Mouse (Mus musculus) kidney, adult 11 months (tissue): ENCODE results near the gene Tnk2.
A peak's percentile ranks its signal among the peaks of the same experiment; 100 is the strongest.

Source experiments
- DNase-seq: peaks from one replicate; pipeline ENCODE4 v3.0.0; 2022

Gene Tnk2

DNA sequence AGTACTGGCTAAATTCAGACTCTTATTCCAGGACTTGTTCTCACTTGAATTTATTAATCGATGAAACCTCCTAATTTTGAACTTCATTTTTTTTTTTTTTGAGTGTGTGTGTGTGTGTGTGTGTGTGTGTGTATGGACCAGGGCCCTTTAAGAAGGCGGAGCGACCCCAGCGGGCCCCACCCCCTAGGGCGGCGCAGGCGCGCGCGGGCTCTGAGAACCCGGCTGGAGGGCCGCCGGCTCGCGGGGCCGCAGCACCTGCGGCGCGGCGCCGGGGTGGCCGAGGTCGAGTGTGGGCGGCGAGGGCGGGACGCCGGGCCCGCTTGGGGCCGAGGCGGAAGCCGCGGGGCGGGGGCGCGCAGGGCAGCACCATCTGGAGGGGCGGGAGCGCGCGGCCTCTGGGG, at the start of gene Tnk2:
Tnk2 (plus strand) TSS at position 214 of the 401 bp plus-strand sequence.
- peak; percentile 89 for DNase-seq

DNA sequence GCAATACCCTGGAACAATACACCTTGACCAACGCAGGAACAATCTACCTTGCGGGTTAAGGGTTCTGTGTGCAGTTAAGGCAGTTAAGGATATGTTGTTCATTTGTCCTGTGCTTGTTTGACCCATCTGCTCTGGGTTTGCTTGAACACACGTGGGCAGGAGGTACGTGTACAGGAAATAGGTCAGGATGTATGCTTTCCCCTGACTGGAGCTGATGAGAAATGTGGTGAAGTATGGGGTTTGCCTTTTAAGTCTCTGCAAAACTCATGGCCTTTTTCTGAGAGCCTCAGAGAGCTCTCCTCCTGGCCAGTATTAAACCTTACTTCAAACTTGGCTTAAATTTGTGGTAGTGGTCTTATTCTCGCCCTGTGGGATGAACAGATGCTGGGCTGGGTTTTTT, 49.8 kb upstream of the Tnk2 start:
- DNase-seq: no peak

DNA sequence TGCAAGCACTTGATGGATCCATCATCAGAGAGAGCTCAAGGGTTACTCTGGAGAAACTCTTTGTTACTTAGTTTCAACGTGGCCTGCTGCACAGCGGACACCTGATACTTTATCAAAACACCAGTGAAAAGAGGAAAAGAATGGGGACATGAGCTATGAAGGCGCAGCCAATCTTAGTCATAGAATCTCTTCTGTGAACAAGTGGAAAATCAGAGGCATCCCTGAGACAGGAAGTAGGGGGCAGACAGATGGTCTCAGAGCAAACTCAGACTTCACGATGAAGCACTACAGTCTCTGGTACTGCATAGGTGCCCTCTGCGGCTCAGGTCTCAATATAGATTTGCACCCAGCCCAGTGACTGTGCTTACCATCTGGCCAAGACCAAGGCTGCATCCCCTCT, 49.0 kb upstream of the Tnk2 start:
- DNase-seq: no peak

DNA sequence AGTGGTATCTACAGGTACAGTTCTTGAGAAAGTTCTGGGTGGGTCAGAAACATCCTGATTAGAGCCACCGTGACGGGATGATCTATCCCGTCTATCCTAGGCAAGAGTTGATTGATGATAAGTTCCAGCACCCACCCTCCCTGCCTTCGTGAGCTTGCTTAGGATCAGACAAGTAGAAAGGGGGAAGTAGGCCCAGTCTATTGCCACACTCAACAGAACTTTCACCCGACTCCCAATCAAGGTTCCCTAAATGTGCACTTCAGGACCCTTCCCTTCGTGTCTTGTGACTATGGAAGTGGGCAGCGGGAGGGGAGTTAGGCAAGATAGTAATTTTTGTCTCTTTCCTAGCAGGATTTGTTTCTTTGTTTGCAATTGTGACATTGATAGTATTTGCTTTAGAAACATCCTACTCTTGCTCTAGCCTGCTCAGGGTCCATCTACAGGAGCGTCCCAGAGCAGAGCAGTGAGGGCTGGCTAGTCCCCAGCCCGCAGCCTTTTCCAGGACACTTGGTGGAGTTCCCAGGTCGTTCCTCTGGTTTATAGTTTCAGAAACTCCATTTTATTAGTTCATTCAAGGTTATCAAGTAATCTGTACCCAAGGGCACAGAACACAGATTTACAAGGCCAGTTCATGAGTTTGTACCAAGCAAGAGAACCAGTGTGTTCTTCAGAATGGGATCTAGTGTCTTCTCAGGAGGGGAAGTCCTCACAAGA, 48.4 kb upstream of the Tnk2 start:
- DNase-seq: no peak

DNA sequence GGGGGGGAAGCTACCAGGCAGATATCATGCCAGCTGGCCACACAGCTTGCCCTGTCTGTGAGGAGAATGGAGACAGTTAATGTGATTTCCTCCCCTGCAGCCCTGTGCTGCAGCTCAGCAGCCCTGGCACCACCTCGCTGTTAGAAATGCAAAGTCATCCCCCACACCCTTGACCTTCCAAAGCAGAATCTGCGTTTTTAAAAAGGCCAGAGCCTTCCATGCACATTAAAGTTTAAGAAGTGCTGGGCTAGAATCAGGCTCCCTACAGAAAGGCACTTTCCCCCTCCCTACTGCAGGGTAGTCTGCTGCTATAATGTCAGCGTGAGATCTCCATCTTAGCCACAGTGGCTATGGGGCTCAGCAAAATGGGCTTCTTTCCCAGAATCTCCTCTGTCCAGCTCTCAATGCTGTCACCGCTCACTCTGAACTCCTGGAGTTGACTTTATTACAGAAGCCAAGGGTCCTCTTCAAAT, 45.7 kb upstream of the Tnk2 start:
- DNase-seq: no peak

DNA sequence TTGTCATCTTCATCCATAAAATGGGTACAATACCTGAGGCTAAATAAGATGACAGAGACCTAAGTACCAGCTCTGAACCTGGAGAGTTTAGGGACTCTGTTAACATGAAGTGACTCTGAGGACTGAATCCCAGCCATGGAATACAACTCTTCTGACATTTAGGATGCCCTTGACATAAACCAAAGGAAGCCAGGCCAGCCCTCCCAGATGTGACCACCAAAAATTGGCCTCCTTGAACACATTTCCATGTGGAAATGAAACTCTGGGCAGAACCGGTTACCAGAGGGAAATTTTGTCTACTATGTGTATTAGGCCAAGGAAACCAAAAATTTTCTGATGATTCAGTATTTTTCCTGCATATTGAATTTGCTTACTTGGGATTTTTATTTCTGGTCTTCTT, 44.5 kb upstream of the Tnk2 start:
- DNase-seq: no peak

DNA sequence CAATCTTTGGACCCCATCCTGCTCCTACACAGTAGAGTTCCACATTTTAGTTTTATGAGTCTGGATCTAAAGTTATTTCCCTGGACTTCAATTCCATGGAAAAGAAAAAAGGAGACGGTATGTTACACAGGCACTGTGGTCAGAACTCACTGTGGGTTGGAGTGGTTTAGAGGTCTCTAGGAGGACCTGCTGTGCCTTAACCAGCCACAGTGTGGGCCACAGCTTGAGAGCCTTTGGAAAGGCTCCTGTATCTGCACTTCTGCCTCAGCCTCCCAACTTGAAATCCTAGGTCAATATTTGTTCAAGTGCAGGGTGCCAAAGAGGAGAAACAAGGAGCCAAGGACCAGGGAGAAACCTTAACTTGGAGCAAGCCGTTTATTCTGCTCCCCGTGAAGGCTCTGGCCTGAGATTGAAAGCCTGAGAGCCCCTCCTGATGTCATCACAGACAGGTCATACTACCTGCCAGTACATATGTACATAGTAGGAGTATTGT, 41.4 kb upstream of the Tnk2 start:
- no peak for DNase-seq

DNA sequence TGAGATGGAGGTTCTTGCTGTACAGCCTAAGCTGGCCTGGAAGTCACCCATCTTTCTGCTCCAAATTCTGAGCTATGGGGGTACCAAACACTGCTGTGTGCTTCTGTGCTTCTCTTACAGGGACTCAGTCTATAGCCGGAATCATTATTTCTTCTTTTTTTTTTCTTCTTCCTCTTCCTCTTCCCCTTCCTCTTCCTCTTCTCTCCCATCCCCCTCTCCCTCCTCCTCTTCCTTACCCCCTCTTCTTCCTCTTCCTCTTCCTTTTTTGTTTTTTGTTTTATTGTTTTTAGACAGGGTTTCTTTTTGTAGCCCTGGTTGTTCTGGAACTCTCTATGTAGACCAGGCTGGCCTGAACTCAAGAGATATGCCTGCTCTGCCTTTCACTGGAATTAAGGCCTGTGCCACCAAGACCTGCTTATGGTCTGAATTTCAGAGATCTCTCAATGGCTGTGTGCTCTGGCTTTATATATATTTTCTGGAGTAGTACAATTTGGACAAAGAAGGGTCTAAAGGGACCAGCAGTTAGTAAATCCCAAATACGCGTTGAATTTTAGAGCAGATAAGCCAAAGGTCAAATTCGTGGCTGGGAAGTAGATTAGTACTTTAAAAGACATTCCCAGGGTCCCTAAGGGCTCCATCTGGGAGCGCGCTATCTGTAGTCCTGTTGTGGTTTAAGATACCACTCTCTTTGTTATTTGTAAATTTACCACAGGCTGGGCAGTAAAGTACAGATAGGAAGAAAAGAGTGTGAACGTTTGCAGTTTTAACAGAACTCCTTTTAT, 35.9 kb upstream of the Tnk2 start:
- DNase-seq: no peak

DNA sequence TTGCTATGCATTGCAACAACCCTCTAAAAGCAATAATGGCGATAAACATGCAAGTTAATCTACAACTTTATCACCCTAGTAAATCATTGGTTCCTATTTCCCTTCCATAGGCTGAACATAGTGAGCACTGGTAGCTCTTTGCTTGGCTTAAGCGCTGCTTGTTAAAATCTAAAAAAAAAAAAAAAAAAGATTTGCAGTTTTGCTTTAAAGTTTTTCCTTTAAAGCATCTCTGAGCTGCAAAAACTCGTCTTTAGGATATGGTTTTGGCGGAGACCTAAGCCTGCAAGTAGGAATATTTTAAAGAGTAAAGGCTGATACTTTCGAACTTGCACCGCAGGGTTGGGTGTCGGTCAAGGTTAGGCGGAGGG, 35.3 kb upstream of the Tnk2 start:
- DNase-seq: no peak

DNA sequence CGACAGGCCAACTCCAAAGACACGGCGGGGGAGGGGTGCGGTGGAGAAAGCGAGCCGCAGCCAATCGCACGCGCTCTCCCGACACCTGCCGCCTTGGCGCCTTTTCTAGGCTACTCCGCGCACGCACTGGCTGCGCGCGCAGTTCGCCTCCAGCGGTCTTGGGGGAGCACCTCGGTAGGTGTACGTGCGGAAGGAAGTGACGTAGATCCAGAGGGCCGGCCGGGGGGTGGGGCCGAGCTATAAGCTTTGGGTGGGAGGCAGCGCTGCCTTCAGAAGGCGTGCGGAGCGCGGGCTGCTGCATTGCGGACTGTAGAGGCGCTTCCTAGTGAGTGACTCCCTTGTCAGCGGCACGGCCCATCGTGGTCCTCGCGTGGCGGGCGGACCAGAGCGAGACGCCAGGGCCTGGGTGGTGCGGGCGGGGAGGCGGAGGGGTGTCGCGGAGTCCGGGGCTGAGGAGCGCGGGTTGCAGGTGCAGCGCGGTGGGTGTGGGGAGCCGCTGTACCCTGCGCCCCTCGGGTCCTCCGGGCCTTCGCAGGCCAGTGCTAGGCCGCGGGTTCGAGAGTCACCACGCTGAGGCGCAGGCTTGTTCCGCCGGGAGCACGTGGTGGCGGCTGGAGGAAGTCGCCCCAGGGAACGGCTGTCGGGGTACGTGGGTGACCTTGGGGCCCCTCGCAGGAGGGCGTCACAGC, 34.8 kb upstream of the Tnk2 start, which contains the start of gene Tfrc:
Tfrc (plus strand) TSS at position 209 of the 689 bp plus-strand sequence.
- peak; percentile 99 for DNase-seq

DNA sequence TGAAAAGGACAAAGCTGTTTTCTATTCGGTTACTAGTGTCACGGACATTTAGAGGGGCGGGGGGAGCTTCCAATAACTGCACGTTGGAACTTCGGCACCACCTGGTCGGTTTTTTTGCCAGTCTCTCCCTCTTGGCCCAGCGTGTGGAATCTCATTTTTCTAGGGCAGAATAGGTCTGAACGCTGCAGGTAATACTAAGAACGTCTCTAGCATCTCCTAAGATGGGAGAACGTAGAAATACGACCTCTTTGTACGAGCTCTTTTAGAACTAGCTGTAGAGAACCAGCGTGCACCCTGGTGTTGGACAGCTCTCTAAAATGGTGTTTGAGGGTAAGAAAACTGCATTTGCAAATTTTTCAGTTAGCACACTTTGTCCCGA, 34.3 kb upstream of the Tnk2 start:
- no peak for DNase-seq

DNA sequence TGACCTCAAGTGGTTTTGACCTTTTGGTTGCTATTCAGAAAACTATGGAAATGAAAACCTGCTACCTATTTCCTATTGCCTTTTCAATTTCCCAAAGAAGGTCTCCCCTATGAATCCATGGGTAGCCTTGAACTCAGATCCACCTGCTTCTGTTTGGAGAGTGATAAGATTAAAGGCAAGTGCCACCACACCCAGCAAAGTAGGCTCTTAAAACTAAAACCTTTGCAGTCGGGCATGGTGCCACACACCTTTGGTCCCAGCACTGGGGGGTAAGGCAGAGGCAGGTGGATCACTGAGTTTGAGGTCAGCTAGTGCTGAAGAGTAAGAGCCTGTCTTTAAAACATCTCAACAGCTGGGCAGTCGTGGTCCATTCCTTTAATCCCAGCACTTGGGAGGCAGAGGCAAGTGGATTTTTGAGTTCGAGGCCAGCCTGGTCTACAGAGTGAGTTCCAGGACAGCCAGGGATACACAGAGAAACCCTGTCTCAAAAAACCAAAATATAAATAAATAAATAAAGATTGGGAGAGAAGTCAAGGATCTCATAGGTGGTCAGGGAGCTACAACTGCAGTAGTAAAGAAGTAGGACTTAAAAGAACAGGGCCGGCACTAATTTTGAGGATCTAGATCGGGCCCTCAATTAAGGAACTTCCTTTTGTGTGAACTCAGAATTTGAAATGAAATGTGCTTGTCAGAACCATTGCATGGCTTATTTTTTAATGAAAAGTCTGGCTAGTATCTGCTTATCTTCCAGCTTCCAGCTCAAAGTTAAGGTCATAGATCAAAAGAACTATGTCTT, 33.0 kb upstream of the Tnk2 start:
- peak; percentile 58 for DNase-seq

DNA sequence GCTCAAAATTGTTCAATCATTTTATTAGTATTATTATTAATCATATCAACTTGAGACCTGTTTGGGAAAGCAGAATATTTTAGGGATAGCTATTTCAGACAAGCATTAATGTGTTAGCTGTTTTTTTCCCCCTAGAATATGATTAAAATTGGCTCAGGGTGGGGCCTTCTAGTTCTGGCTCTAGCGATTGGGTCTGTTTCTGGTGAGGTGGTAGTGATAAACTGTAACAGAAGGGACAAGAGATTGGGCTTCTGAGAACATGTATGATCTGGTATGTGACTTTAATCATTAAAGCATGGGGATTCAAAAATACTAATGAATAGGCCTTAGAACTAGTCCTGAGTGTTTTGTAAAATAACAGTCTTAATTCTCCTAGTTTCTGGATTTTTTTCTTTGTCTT, 31.6 kb upstream of the Tnk2 start:
- no peak for DNase-seq

DNA sequence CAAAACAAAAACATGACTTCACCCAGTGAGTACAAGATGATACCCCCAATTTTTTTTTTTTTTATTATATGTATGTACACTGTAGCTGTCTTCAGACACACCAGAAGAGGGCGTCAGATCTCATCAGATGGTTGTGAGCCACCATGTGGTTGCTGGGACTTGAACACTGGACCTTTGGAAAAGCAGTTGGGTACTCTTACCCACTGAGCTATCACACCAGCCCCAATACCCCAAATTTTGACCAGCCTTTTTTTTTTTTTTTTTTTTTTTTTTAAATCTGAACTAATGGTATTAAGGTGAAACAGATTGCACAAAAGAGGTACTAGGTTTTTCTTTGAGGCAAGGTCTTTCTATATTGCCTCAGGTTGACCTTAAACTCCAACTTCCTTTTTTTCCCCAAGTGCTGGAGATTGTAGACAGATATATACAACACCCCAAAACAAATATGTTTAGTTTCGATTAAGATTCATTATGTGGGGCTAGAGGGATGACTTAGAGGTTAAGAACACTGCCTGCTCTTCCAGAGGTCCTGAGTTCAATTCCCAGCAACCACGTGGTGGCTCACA, 30.3 kb upstream of the Tnk2 start:
- no peak for DNase-seq

DNA sequence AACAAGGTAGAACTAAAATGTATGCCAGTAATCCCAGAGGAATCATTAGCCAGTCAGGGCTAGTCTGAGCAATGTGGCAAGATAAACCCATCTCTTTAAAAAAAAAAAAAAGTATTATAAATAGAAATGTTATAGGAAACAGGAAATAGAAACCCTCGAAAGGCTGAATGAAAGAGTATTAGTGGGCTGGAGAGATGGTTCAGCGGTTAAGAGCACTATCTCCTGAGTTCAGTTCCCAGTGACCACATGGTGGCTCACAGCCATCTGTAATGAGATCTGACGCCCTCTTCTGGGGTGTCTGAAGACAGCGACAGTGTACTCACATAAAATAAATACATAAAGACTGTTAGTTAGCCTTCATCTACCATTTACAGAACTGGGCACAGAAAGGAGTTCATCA, 29.6 kb upstream of the Tnk2 start:
- no peak for DNase-seq

DNA sequence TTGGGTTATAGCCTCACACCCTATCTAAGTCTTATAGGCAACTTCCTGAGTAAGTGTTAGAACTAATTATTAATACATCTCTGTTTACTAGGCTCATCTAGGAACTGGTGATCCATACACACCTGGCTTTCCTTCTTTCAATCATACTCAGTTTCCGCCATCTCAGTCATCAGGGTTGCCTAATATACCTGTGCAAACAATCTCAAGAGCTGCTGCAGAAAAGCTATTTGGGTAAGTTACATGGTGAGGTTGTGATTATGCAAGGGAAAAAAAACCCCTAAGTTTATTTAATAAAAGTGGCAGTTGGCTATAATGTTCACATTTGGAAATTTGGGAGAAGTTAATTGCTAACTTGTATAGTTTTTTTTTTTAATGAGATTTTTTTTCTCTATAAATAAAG, 24.7 kb upstream of the Tnk2 start:
- no peak for DNase-seq

DNA sequence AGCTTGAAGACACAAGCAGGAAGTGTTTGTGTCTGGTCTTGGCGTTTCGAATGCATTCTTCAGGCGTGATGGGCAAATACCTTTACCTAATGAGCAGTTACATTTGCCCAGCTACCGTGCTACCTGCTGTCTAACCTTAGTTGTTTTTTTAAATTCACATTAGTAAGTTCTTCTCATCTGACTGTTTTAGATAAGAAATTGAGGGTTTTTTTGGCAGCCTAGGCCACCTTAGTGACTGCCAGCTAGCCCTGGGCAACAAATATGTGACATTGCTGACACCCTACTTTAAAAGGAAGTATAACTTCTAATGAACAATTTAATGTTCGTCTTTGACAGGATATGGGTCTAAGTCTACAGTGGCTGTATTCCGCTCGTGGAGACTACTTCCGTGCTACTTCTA, 15.5 kb upstream of the Tnk2 start:
- no peak for DNase-seq

DNA sequence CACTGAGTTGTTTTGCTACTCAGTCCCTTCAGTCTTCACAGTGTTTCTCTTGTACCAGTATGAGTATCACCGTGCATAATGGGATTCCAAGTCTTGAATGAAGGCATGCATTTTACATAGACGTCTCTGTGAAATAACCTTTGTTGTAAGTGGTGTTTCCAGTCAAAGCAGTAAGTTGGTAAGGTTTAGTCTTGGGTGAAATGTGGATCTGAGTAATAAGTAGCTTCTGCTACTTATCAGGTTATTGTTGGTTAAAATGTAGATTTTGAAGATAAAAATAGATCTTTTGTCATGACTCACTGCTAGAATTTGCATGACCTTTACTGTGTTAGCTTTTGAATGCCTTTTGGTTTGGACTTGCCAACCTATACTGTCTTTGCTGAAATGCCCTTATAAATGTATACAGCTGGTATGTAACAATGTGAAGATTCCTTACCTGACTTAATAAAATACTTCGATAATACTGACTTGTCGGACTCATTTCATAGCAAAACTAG, 11.3 kb upstream of the Tnk2 start:
- no peak for DNase-seq

DNA sequence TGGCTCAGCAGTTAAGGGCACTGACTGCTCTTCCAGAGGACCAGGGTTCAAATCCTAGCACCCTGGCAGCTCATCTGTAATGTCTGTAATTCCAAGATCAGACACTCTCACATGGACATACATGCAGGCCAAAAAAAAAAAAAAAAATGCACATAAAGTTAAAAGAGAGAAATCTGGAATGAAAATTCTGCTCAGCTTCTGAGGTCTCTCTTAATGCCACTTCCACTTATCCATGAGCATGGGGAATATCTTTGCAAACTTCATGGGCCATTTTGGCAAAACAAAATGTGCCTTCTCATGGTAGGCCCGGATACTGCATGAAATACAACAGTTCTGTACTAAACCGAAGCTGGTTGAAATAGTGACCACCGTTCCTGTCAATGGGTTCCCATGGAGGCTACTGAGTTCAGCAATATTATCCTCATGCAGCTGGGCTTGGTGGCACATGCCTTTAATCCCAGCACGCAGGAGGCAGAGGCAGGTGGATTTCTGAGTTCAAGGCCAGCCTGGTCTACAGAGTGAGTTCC, 10.1 kb upstream of the Tnk2 start:
- DNase-seq: no peak

DNA sequence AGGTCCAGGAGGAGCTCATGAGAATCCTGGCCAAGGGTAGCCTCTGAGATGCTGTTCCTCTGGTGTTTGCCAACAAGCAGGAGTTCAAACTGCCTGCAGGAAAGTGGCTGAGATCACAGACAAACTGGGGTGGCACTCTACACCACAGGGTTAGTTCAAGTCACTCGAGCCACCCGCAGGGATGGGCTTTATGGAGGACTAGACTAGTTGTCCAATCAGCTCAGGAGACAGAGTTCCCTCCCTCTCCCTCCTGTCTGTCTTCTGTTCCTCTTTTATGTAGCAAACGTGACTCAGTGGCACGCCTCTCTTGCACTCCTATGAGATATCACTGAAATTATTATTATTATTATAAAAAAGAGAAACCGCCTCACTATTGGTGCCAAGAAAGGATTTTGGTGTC, 9.5 kb upstream of the Tnk2 start:
- DNase-seq: no peak

DNA sequence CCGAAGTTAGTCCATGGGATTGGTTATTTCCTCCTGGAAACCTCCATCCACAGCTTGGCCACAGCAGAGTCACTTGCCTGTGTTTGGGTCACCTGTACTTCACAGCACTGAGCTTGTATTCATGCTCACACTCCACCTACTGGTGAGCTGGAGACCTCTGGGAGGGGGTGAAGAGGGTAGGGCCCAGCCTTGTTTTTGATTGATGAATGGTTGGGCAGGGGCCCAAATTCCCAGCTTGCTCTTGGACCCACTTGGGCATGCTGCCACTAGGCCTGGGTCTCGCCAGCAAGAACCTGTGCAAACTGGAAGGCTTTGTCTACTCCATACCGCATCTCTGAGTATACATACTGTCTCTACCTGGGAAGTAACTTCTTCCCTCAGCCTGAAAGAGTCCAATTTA, 8.4 kb upstream of the Tnk2 start:
- DNase-seq: no peak

DNA sequence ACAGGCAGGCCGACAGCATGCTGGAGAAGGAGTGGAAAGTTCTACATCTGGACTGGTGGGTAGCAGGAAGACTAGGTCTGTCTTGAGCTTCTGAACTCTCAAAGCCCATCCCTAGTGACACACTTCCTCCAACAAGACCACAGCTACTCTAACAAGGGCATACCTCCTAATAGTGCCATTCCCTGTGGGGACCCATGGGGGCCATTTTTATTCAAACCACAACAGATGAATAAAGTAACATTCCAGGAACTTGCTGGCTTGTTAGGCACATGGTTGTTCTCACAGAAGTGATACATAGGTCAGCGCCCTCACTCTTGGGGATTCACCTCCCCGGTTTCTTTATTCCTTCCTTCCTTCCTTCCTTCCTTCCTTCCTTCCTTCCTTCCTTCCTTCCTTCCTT, 7.3 kb upstream of the Tnk2 start:
- no peak for DNase-seq
